Mouse (Mus musculus) intestine, embryonic 14.5 days (tissue): ENCODE data around the gene Cxcr5. TPM values are rescaled to one million over a fixed set of nuclear protein-coding genes. Genes with fewer than 3 reads are reported as not detected.

Experiments used
- ATAC-seq: fragments of 200-750 bp; cut with Nextera tagmentation; replicated peaks from 2 replicates; pipeline ENCODE4 v1.8.0; 2017; ENCODE audit warnings: low read depth, moderate number of reproducible peaks, moderate TSS enrichment, moderate library complexity; ENCODE audit not compliant: low FRiP score, low TSS enrichment
- DNase-seq: peaks from one replicate; pipeline ENCODE4 v3.0.0-alpha.2; 2018; ENCODE audit warnings: low spot score
- H3K27ac ChIP-seq: fragments of 300-500 bp; sonication (generic); 2 replicates; pipeline ENCODE4 v1.5.1; 2014; ENCODE audit warnings: low read depth, mild to moderate bottlenecking, control low read depth
- H3K27me3 ChIP-seq: fragments of 300-500 bp; sonication (generic); replicated peaks from 2 replicates; pipeline ENCODE4 v1.6.1; 2014; ENCODE audit warnings: low read length, control low read depth; ENCODE audit not compliant: control insufficient read depth, insufficient read depth
- H3K36me3 ChIP-seq: fragments of 300-500 bp; sonication (generic); 2 replicates; pipeline ENCODE4 v1.6.1; 2014; ENCODE audit warnings: low read length, control low read depth; ENCODE audit not compliant: control insufficient read depth, insufficient read depth
- H3K4me1 ChIP-seq: fragments of 300-500 bp; sonication (generic); replicated peaks from 2 replicates; pipeline ENCODE4 v1.6.1; 2014; ENCODE audit warnings: low read length, control low read depth, mixed read lengths; ENCODE audit not compliant: control insufficient read depth, insufficient read depth
- H3K4me2 ChIP-seq: fragments of 300-500 bp; sonication (generic); 2 replicates; pipeline ENCODE4 v1.6.1; 2014; ENCODE audit warnings: low read length
- H3K4me3 ChIP-seq: fragments of 300-500 bp; sonication (generic); 2 replicates; pipeline ENCODE4 v1.5.1; 2014; ENCODE audit warnings: low read depth, low read length, control low read depth, mixed read lengths
- H3K9ac ChIP-seq: fragments of 300-500 bp; sonication (generic); 2 replicates; pipeline ENCODE4 v1.6.1; 2014; ENCODE audit warnings: mild to moderate bottlenecking, low read length
- H3K9me3 ChIP-seq: fragments of 300-500 bp; sonication (generic); 2 replicates; pipeline ENCODE4 v1.6.1; 2016; ENCODE audit warnings: low read length, control low read depth; ENCODE audit not compliant: control insufficient read depth
- WGBS: fragments of 180-500 bp; shearing (Covaris S2); extraction: QIAGEN DNeasy Blood & Tissue Kit; methylation state at CpG from one replicate; pipeline ENCODE4 v1.1.7; 2014; 5-methylcytosine and 5-hydroxymethylcytosine counted together
- polyA plus RNA-seq: library from polyadenylated mRNA; unstranded; fragments of >200 nt; fragmentation: Nextera tagmentation; extraction: Ambion mirVana; gene quantifications from 2 replicates; pipeline ENCODE4 v1.2.1, GENCODE M21; 2014

Gene Cxcr5
- polyA plus RNA-seq, 1 experiment from 2014 or later: 0.89 TPM

- WGBS: 57% methylated on average over 3 of the region's 3 CpGs
- ATAC-seq: no peak
Measured at GRCm38 (mm10) chr9:44473184-44473583, 88.5 kb downstream of the Cxcr5 start.

GRCm38 (mm10) chr9:44468800-44469199 lies 92.9 kb downstream of the Cxcr5 start:
- DNase-seq: no peak
- H3K4me2 ChIP-seq: no peak overlapping the region
- H3K9ac ChIP-seq: no peak overlapping the region
- H3K27ac ChIP-seq: no peak overlapping the region
- H3K36me3 ChIP-seq: no peaks in the 10 kb centered on the region
- H3K4me3 ChIP-seq: no peak overlapping the region
- WGBS: 64% methylated on average over 2 of the region's 2 CpGs
- H3K27me3 ChIP-seq: no peaks in the 10 kb centered on the region
- H3K9me3 ChIP-seq: no peaks in the 10 kb centered on the region
- no peak for ATAC-seq
- H3K4me1 ChIP-seq: no peaks in the 10 kb centered on the region

More at GRCm38 (mm10) chr9:44473184-44473583, 88.5 kb downstream of the Cxcr5 start:
- DNase-seq: no peak
- H3K27me3 ChIP-seq: no peaks in the 10 kb centered on the region
- no peaks in the 10 kb centered on the region for H3K9me3 ChIP-seq
- no peak overlapping the region for H3K9ac ChIP-seq
- no peak overlapping the region for H3K4me3 ChIP-seq
- no peak overlapping the region for H3K4me2 ChIP-seq
- H3K4me1 ChIP-seq: 0 out of 2 replicates have a peak, but pooled peaks cover 5% of the 10 kb centered on the region
- H3K27ac ChIP-seq: no peak overlapping the region
- no peaks in the 10 kb centered on the region for H3K36me3 ChIP-seq

GRCm38 (mm10) chr9:44468224-44468623 lies 93.5 kb downstream of the Cxcr5 start:
- no peak overlapping the region for H3K4me2 ChIP-seq
- H3K4me1 ChIP-seq: no peaks in the 10 kb centered on the region
- H3K27ac ChIP-seq: no peak overlapping the region
- ATAC-seq (no peak), DNase-seq (no peak)
- no peak overlapping the region for H3K9ac ChIP-seq
- no peaks in the 10 kb centered on the region for H3K36me3 ChIP-seq
- H3K9me3 ChIP-seq: no peaks in the 10 kb centered on the region
- no peaks in the 10 kb centered on the region for H3K27me3 ChIP-seq
- WGBS: 51% methylated on average over 7 of the region's 7 CpGs
- H3K4me3 ChIP-seq: no peak overlapping the region

- Histone ChIP-seq H3K4me2 (no peak overlapping the region), H3K4me3 (no peak overlapping the region), H3K36me3 (no peaks in the 10 kb centered on the region), H3K9me3 (no peaks in the 10 kb centered on the region), H3K9ac (no peak overlapping the region), H3K4me1 (0 out of 2 replicates have a peak, but pooled peaks cover 4% of the 10 kb centered on the region), H3K27me3 (no peaks in the 10 kb centered on the region), H3K27ac (no peak overlapping the region)
- ATAC-seq: no peak
- 83% methylated on average over 5 of the region's 5 CpGs for WGBS
- no peak for DNase-seq
Measured at GRCm38 (mm10) chr9:44461950-44462349, 99.7 kb downstream of the Cxcr5 start.

Other genes with a start within 250 kb of the Cxcr5 start
- 5.7 and 5.8 TPM in 2 replicates for gene C2cd2l, start 241.6 kb downstream of the Cxcr5 start, polyA plus RNA-seq
- gene Dpagt1, start 235.9 kb downstream of the Cxcr5 start, polyA plus RNA-seq: 45.4 and 46.2 TPM in 2 replicates
- 302 and 311 TPM in 2 replicates for gene H2afx, start 227.2 kb downstream of the Cxcr5 start, polyA plus RNA-seq
- gene Hmbs, start 217.6 kb downstream of the Cxcr5 start, polyA plus RNA-seq: 122 and 128 TPM in 2 replicates
- gene Vps11, start 200.2 kb downstream of the Cxcr5 start, polyA plus RNA-seq: 25.3 and 29.5 TPM in 2 replicates
- 28.4 and 37.0 TPM in 2 replicates for gene Hyou1, start 182.4 kb downstream of the Cxcr5 start, polyA plus RNA-seq
- 37.8 and 38.1 TPM in 2 replicates for gene Slc37a4, start 165.0 kb downstream of the Cxcr5 start, polyA plus RNA-seq
- gene Rps25, start 154.7 kb downstream of the Cxcr5 start, polyA plus RNA-seq: 2,858 and 3,005 TPM in 2 replicates
- gene Trappc4, start 154.3 kb downstream of the Cxcr5 start, polyA plus RNA-seq: 113 and 120 TPM in 2 replicates
- 27.1 and 29.3 TPM in 2 replicates for gene Ccdc84, start 143.3 kb downstream of the Cxcr5 start, polyA plus RNA-seq
- gene Foxr1, start 120.7 kb downstream of the Cxcr5 start, polyA plus RNA-seq: not detected in 2 replicates
- 2.1 and 2.3 TPM in 2 replicates for gene Upk2, start 106.9 kb downstream of the Cxcr5 start, polyA plus RNA-seq
- gene Bcl9l, start 79.1 kb downstream of the Cxcr5 start, polyA plus RNA-seq: 10.2 TPM in 2 replicates
- 17.6 and 17.8 TPM in 2 replicates for gene Ddx6, start 43.0 kb upstream of the Cxcr5 start, polyA plus RNA-seq
- not detected in 2 replicates for gene Treh, start 111.4 kb upstream of the Cxcr5 start, polyA plus RNA-seq
- gene Phldb1, start 173.3 kb upstream of the Cxcr5 start, polyA plus RNA-seq: 21.4 and 22.6 TPM in 2 replicates
- 188 and 192 TPM in 2 replicates for gene Arcn1, start 206.0 kb upstream of the Cxcr5 start, polyA plus RNA-seq
- gene Ift46, start 206.0 kb upstream of the Cxcr5 start, polyA plus RNA-seq: 87.8 and 96.0 TPM in 2 replicates
- 3.3 and 3.9 TPM in 2 replicates for gene Tmem25, start 237.4 kb upstream of the Cxcr5 start, polyA plus RNA-seq
- gene Ttc36, start 241.2 kb upstream of the Cxcr5 start, polyA plus RNA-seq: 1.5 and 2.7 TPM in 2 replicates